ENCODE assay signal across 20 mouse cellular contexts in the genomic region with DNA sequence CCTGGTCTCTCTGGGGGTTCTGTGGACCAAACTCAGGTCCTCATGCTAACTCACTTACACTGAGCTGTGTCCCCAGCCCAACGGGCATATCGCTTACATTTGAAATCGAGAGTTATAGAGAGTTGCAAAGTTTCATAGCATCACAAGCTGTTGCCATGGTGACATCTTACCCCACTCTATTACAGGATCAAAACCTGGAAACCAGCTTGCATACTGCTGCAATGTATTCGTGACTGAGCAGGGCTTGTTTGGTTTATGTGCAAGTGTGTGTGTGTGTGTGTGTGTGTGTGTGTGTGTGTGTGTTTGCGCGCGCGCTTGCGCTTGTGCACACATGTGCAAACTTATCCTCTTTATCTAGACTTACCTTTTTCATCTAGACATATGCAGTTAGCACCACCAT.
DNase-seq lines count a peak whose midpoint lies in the region; ATAC-seq and TF ChIP-seq lines count a peak whose summit lies in the region.
"Had no signal": no experiment of that assay in that cellular context is flagged by ENCODE, and none has a peak within 500 bp of the region (broad histone marks: within the 10 kb centered on the region; RNA-seq: fewer than 3 reads in every experiment).

No protein-coding gene starts in this region.

- H3K27me3 ChIP-seq in midbrain, embryonic 15.5 days (replicated peaks): no peaks in the 10 kb centered on the region
- no peaks in the 10 kb centered on the region for H3K27me3 ChIP-seq in liver, postnatal 0 days (ENCODE audit: insufficient read depth, low read length)

- H3K4me2 ChIP-seq in midbrain, embryonic 15.5 days: no peak overlapping the region
- no peak overlapping the region for H3K4me2 ChIP-seq in liver, postnatal 0 days (ENCODE audit: low read depth, low read length)
- H3K4me2 ChIP-seq: embryonic facial prominence, embryonic 13.5 days; limb, embryonic 13.5 days; stomach, embryonic 15.5 days had no signal

- TF ChIP-seq CTCF in liver, postnatal 0 days (IDR thresholded peaks at IDR 0.05; ENCODE audit: low read depth): no peak

- H3K27ac ChIP-seq in midbrain, embryonic 15.5 days: no peak overlapping the region
- no peak overlapping the region for H3K27ac ChIP-seq in liver, postnatal 0 days (ENCODE audit: low read depth)
- H3K27ac ChIP-seq: embryonic facial prominence, embryonic 13.5 days; hindbrain, embryonic 10.5 days; limb, embryonic 13.5 days; liver, embryonic 14.5 days; macrophage; stomach, embryonic 15.5 days had no signal

- peak; percentile 50; the same call in 1 of the 2 replicates for ATAC-seq in midbrain, embryonic 15.5 days (replicated peaks)
- no peak for ATAC-seq in liver, postnatal 0 days

- no peak overlapping the region for H3K9ac ChIP-seq in midbrain, embryonic 15.5 days
- H3K9ac ChIP-seq in liver, postnatal 0 days (replicated peaks): no peak overlapping the region
- H3K9ac ChIP-seq: embryonic facial prominence, embryonic 13.5 days; limb, embryonic 13.5 days; liver, embryonic 14.5 days; stomach, embryonic 15.5 days had no signal

- no peaks in the 10 kb centered on the region for H3K9me3 ChIP-seq in midbrain, embryonic 15.5 days
- H3K9me3 ChIP-seq in liver, postnatal 0 days (ENCODE audit: low read length): no peaks in the 10 kb centered on the region
- H3K9me3 ChIP-seq: embryonic facial prominence, embryonic 13.5 days; hindbrain, embryonic 10.5 days; limb, embryonic 13.5 days; stomach, embryonic 15.5 days had no signal

- H3K36me3 ChIP-seq in midbrain, embryonic 15.5 days (replicated peaks): no peaks in the 10 kb centered on the region
- H3K36me3 ChIP-seq in liver, postnatal 0 days (replicated peaks; ENCODE audit: insufficient read depth, low read length): no peaks in the 10 kb centered on the region
- H3K36me3 ChIP-seq: embryonic facial prominence, embryonic 13.5 days; hindbrain, embryonic 10.5 days; limb, embryonic 13.5 days; stomach, embryonic 15.5 days had no signal

- DNase-seq in frontal cortex, postnatal 36 days (ENCODE audit: low spot score in 2 of 2): peak; percentile 21 to 65
- DNase-seq in frontal cortex, postnatal 14 days (ENCODE audit: low spot score in 2 of 2): no peak
- peak; percentile 54 to 59 for DNase-seq in right cerebral cortex, adult 2 months (ENCODE audit: low spot score in 2 of 2)
- no peak for DNase-seq in right cerebral cortex, postnatal 4 days
- no peak for DNase-seq in liver, postnatal 0 days
- DNase-seq in cerebellum, adult 11 months: no peak
- DNase-seq in adipocyte (ENCODE audit: low spot score): no peak
- DNase-seq: adrenal gland, adult 2 months; B cell, adult 2 months; cerebellum, postnatal 10 days; gastrocnemius, postnatal 36 days; kidney, adult 18-20 months; thymus, adult 2 months had no signal

- WGBS in midbrain, embryonic 15.5 days: 63% methylated on average over 8 of the region's 9 CpGs
- 76% methylated on average over 9 of the region's 9 CpGs for WGBS in liver, postnatal 0 days (ENCODE audit: insufficient replicate concordance)

- no peak for TF ChIP-seq EP300 in liver, postnatal 0 days (IDR thresholded peaks at IDR 0.05; ENCODE audit: low read depth)

- no peak overlapping the region for H3K4me3 ChIP-seq in midbrain, embryonic 15.5 days
- H3K4me3 ChIP-seq in liver, postnatal 0 days (ENCODE audit: low read depth, low read length): no peak overlapping the region
- H3K4me3 ChIP-seq: embryonic facial prominence, embryonic 13.5 days; hindbrain, embryonic 10.5 days; limb, embryonic 13.5 days; stomach, embryonic 15.5 days had no signal

- H3K4me1 ChIP-seq in midbrain, embryonic 15.5 days: peaks cover 14% of the 10 kb centered on the region
- no peaks in the 10 kb centered on the region for H3K4me1 ChIP-seq in liver, postnatal 0 days (ENCODE audit: insufficient read depth)
- H3K4me1 ChIP-seq: limb, embryonic 13.5 days; stomach, embryonic 15.5 days had no signal

Comparison
In these comparisons a context has a peak if more than half of its experiments do, and no peak if none do; other contexts are left out.
1. DNase-seq: peak in frontal cortex, postnatal 36 days (2 of 2) and right cerebral cortex, adult 2 months (2 of 2); none in frontal cortex, postnatal 14 days (0 of 2), right cerebral cortex, postnatal 4 days (single experiment), liver, postnatal 0 days (single experiment), cerebellum, adult 11 months (single experiment) and adipocyte (single experiment).